Mouse (Mus musculus) bone marrow, adult 2 months (tissue): Measurements from ENCODE around the gene Cog3.

Source experiments
- CTCF ChIP-seq: fragments of 200-500 bp; IDR thresholded peaks from 2 replicates; pipeline ENCODE4 v1.5.1; 2011; ENCODE audit warnings: low read length, control low read depth; ENCODE audit not compliant: control insufficient read depth, insufficient read depth
- POLR2A ChIP-seq: fragments of 200-500 bp; IDR thresholded peaks from 2 replicates; pipeline ENCODE4 v1.6.1; 2011; ENCODE audit warnings: low read depth, mild to moderate bottlenecking, control low read depth, low read length, borderline replicate concordance; ENCODE audit not compliant: control insufficient read depth

DNA sequence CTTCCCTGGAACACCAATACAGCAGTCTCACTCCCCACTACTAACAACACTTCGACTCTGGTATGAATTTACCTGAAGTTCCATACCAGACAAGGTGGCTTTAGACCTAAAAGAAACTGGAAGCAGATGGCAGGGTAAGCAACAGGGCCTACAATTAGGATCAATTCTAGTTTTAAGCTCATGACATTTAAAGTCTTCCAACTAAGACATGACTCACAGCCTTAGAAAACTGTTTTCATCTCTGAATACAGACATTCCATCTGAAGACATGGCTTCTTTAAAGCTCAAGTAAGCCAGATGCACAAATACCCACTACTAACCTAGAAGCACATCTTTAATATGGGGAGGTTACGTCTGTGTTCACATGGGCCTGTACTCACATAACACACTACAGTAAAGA, 6.4 kb downstream of the Cog3 start:
- TF ChIP-seq POLR2A: no peak
- no peak for TF ChIP-seq CTCF
